Mouse (Mus musculus): ENCODE data around the gene Crybg1. TPM values are rescaled to one million over a fixed set of nuclear protein-coding genes. Genes with fewer than 3 reads are reported as not detected.
A peak's percentile ranks its signal among the peaks of the same experiment; 100 is the strongest.
"Not testable (repeated sequence)": the region's sequence is repeated elsewhere in the genome, so short reads cannot be mapped to it uniquely, and the experiment has no call there.

Gene Crybg1
- polyA plus RNA-seq, 1 experiment, result 14.8 TPM

DNA sequence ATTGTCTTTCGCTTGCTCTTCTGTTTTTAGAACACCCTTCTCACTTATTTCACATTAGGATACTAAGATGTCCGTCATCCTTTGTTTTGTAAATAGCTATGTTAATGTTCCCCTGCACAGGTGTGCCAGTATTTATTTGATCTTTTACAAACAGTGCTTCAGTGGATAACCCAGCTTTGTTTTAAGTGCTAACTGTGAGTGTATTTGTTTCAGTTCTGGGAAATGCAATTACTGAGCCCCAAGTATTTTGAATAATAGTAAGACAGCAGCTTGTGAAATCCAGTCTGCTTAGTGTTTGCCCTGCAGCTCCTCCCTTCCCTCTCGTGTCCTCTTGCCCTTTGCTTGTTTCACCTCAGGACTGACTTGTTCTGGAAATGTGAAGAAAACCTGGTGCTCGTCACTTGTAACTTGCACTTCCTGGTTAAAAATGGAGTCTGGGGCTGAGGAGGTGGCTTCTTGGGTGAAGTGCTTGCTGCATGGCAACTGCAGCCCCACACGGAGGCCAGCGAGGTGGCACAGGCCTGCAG is 209.5 kb downstream of the Crybg1 start:
- Histone ChIP-seq H3K27me3 (ENCODE audit: control insufficient read depth, insufficient read depth, low read length) (no peaks in the 10 kb centered on the region), H3K27ac (ENCODE audit: insufficient read depth, low read depth, low read length) (no peak overlapping the region), H3K36me3 (ENCODE audit: control insufficient read depth, insufficient read depth, low read length) (peaks cover 16% of the 10 kb centered on the region), H3K4me1 (ENCODE audit: control insufficient read depth, insufficient read depth, insufficient read length, low read length) (peaks cover 6% of the 10 kb centered on the region; the same call in 1 of the 2 replicates), H3K4me3 (ENCODE audit: low read depth, low read length) (no peak overlapping the region)
- TF ChIP-seq CTCF (IDR thresholded peaks at IDR 0.05; ENCODE audit: extremely low read depth, insufficient read length, insufficient replicate concordance, low read depth, low read length) (no peak), POLR2A (IDR thresholded peaks at IDR 0.05; ENCODE audit: low read depth, low read length) (no peak)
- WGBS, result 86% methylated on average over 6 of the region's 6 CpGs

DNA sequence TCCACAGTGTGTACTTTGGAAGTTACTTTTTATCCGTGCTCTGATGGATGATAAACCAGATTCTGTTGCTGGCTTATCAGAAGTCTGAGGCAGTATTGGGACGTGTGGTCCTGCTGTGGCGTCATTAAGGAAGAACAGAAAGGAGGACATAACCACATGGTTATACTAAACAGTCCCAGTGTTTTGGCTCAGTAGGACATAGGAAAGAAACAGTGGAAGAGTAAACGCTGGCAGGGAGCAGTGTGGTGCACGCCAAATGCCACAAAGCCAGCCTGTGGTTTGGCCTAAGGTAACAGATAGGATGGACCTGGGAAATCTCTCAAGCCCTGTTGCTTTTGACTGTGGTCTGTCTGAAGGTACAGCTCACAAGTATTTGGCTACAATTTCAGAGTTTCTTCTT is 220.1 kb downstream of the Crybg1 start:
- Histone ChIP-seq H3K4me3 (ENCODE audit: low read depth, low read length) (no peak overlapping the region), H3K4me1 (ENCODE audit: control insufficient read depth, insufficient read depth, insufficient read length, low read length) (no peaks in the 10 kb centered on the region), H3K27me3 (ENCODE audit: control insufficient read depth, insufficient read depth, low read length) (no peaks in the 10 kb centered on the region), H3K36me3 (ENCODE audit: control insufficient read depth, insufficient read depth, low read length) (peaks cover 26% of the 10 kb centered on the region), H3K27ac (ENCODE audit: insufficient read depth, low read depth, low read length) (no peak overlapping the region)
- no peak for TF ChIP-seq CTCF (IDR thresholded peaks at IDR 0.05; ENCODE audit: extremely low read depth, insufficient read length, insufficient replicate concordance, low read depth, low read length)
- TF ChIP-seq POLR2A (IDR thresholded peaks at IDR 0.05; ENCODE audit: low read depth, low read length), result no peak
- WGBS, result 67% methylated on average over 5 of the region's 5 CpGs

DNA sequence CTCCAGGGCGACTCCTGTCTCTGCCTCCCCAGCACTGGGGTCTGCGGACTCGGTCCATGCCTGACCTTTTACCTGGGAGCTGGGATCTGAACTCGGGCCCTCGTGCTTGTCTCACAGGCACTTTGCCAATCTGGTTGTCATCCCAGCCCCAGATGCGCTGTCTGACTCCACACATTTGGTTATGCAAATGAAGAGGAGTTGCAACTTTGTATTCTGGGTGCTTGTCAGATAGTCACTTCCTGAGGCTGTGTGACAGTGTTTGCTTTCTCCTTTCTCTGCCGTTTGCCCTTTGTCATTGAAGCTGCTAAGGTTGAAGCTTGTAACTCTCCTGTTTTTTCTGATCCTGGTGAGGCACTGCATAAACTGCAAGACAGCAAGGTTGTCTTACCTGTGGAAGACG is 220.9 kb downstream of the Crybg1 start:
- no peaks in the 10 kb centered on the region for H3K4me1 ChIP-seq (ENCODE audit: control insufficient read depth, insufficient read depth, insufficient read length, low read length)
- H3K27ac ChIP-seq (ENCODE audit: insufficient read depth, low read depth, low read length), result no peak overlapping the region
- TF ChIP-seq CTCF (IDR thresholded peaks at IDR 0.05; ENCODE audit: extremely low read depth, insufficient read length, insufficient replicate concordance, low read depth, low read length), result no peak
- no peak for TF ChIP-seq POLR2A (IDR thresholded peaks at IDR 0.05; ENCODE audit: low read depth, low read length)
- H3K36me3 ChIP-seq (ENCODE audit: control insufficient read depth, insufficient read depth, low read length), result peaks cover 27% of the 10 kb centered on the region
- H3K4me3 ChIP-seq (ENCODE audit: low read depth, low read length), result no peak overlapping the region
- H3K27me3 ChIP-seq (ENCODE audit: control insufficient read depth, insufficient read depth, low read length), result no peaks in the 10 kb centered on the region
- WGBS, result 82% methylated on average over 8 of the region's 8 CpGs

DNA sequence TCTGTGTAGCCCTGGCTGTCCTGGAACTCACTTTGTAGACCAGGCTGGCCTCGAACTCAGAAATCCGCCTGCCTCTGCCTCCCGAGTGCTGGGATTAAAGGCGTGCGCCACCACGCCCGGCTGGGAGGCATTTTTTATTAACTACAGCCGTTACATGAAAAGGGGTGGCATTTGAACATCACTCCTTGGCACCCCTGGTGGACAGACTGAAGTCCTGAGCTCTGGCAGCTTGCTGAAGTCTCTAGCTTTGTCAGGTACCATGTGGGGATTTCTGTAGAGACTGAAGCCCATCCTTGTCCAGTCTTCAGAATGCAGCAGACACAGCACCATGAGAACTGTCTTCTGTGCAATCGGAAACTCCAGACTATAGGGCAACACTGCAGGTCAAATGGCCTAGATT is 222.9 kb downstream of the Crybg1 start:
- 88% methylated on average over 9 of the region's 9 CpGs for WGBS
- not testable (repeated sequence) for H3K4me3 ChIP-seq (ENCODE audit: low read depth, low read length); H3K27me3 ChIP-seq (ENCODE audit: control insufficient read depth, insufficient read depth, low read length); H3K4me1 ChIP-seq (ENCODE audit: control insufficient read depth, insufficient read depth, insufficient read length, low read length); H3K27ac ChIP-seq (ENCODE audit: insufficient read depth, low read depth, low read length)
- peaks cover 25% of the 10 kb centered on the region for H3K36me3 ChIP-seq (ENCODE audit: control insufficient read depth, insufficient read depth, low read length)

DNA sequence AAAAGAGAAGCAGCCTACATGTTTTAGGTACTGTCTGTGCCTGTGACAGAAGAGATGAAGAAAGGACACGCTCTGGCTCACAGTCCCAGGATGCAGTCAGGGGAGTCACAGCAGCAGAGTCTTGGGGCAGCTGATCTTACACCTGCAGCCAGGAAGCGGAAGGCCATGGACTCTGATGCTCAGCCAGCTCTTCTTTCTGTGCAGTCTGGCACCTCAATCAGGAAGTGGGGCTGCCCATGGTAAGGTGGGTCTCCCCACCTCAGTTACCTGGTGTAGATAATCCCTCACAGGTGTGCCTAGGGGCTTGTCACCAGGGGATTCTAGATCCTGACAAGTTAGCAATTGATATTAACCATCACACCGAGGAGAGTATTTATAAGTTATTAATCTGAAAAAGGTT is 225.6 kb downstream of the Crybg1 start:
- no peak for TF ChIP-seq POLR2A (IDR thresholded peaks at IDR 0.05; ENCODE audit: low read depth, low read length)
- TF ChIP-seq CTCF (IDR thresholded peaks at IDR 0.05; ENCODE audit: extremely low read depth, insufficient read length, insufficient replicate concordance, low read depth, low read length), result no peak
- Histone ChIP-seq H3K27ac (ENCODE audit: insufficient read depth, low read depth, low read length) (no peak overlapping the region), H3K4me3 (ENCODE audit: low read depth, low read length) (no peak overlapping the region), H3K36me3 (ENCODE audit: control insufficient read depth, insufficient read depth, low read length) (peaks cover 11% of the 10 kb centered on the region), H3K4me1 (ENCODE audit: control insufficient read depth, insufficient read depth, insufficient read length, low read length) (no peaks in the 10 kb centered on the region), H3K27me3 (ENCODE audit: control insufficient read depth, insufficient read depth, low read length) (no peaks in the 10 kb centered on the region)
- WGBS, result 95% methylated on average over 3 of the region's 3 CpGs

DNA sequence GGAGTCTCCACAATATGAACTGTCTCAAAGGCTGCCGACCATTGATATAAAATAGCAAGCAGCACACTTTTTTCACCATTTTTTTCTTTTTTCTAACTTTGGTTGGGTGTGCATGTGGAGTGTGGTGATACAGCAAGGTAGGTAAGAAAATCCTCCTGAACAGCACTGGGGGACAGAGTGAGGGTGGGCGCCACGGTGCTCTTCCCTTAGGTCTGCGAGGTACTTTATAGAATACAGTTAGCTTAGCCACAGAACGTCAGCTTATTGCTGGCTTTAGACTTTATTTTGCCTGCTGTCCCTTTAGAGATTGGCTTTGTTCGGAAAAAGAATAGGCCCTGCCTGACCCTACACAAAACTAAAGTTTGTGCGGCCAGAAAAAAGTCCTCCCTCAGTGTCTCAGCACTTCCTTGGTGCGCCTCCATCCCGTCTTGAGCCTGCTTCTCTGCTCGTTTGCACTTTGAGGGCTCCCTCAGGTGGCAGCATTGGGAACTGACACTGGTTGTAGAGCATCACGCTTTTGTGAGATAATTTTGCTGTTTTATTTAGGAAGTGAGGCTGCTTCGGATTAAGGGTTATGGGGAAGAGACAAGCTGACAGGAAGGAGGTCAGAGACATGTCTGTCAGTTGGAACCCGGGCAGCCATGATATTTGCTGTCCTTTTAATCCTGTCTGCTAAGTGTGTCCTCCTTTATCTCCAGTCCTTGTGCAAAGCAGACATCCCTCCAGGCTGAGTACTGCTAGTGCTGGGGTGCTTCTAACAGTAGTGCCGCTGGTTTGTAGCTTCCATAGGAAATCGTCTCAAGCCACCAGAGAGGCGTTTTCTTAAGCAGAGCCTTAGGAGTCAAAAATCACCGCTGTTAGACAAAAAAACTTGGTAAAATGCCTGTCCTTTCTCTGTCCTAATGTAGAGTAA is 229.7 kb downstream of the Crybg1 start:
- Histone ChIP-seq H3K27me3 (ENCODE audit: control insufficient read depth, insufficient read depth, low read length) (no peaks in the 10 kb centered on the region), H3K4me3 (ENCODE audit: low read depth, low read length) (no peak overlapping the region), H3K36me3 (ENCODE audit: control insufficient read depth, insufficient read depth, low read length) (peaks cover 15% of the 10 kb centered on the region), H3K27ac (ENCODE audit: insufficient read depth, low read depth, low read length) (no peak overlapping the region), H3K4me1 (ENCODE audit: control insufficient read depth, insufficient read depth, insufficient read length, low read length) (no peaks in the 10 kb centered on the region)
- WGBS, result 49% methylated on average over 17 of the region's 17 CpGs
- TF ChIP-seq CTCF (IDR thresholded peaks at IDR 0.05; ENCODE audit: extremely low read depth, insufficient read length, insufficient replicate concordance, low read depth, low read length) (peak; percentile 89), POLR2A (IDR thresholded peaks at IDR 0.05; ENCODE audit: low read depth, low read length) (no peak)

DNA sequence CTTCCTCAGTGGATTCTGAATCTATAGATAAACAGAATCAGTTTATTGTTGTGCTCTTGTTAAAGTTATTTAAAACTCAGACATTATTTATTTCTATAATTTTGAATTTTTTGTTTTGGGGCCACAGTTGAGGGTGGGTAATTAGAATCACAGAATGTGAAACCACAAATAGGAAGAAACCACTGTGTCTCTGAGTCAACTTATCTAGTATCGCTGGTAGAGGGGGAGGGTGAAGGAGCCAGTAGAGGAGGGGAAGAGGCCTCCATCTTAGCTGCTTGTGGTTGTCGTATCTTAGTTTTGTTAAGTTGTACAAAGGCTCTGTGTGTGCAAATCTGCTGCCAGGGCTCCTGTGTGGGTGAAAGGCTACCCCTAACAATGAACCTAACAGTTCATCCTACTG is 231.9 kb downstream of the Crybg1 start:
- no peak overlapping the region for H3K4me3 ChIP-seq (ENCODE audit: low read depth, low read length)
- peaks cover 9% of the 10 kb centered on the region for H3K36me3 ChIP-seq (ENCODE audit: control insufficient read depth, insufficient read depth, low read length)
- no peak overlapping the region for H3K27ac ChIP-seq (ENCODE audit: insufficient read depth, low read depth, low read length)
- WGBS, result 77% methylated on average over 2 of the region's 2 CpGs
- H3K27me3 ChIP-seq (ENCODE audit: control insufficient read depth, insufficient read depth, low read length), result no peaks in the 10 kb centered on the region
- no peaks in the 10 kb centered on the region for H3K4me1 ChIP-seq (ENCODE audit: control insufficient read depth, insufficient read depth, insufficient read length, low read length)
- TF ChIP-seq CTCF (IDR thresholded peaks at IDR 0.05; ENCODE audit: extremely low read depth, insufficient read length, insufficient replicate concordance, low read depth, low read length), result no peak
- no peak for TF ChIP-seq POLR2A (IDR thresholded peaks at IDR 0.05; ENCODE audit: low read depth, low read length)

Measured in small intestine, adult 2 months (tissue).